Mouse (Mus musculus): ENCODE results near the gene Med9.

The Med9 gene

DNA sequence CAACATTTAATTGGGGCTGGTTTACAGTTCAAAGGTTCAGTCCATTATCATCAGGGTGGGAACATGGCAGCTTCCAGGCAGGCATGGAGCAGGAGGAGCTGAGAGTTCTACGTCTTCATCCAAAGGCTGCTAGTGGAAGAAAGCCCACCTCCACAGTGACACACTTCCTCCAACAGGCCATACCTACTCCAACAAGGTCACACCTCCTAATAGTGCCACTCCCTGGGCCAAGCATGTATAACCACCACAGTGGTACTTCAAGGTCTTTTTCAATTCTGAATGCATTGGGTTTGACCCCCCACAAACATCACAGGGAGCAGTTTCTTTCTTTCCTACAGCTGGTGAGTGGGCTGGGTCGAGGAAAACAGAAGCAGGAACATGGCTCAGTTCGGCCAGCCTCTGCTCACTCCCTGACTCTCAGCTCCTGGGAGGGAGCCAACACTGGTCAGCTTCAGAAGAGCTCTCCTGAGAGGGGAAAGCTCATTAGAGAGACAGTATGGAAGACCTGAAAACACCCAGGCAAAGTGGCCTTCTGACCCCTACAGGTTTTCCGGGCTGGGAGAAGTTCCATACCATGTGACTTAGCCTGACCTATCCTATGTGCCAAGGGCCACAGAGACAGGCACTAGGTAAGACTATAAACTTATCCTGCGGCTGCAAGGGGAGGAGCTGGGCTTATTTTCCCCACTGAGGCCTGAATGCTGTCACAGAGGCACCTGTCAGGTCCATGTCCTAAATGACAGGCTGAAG, 53.4 kb downstream of the Med9 start:
- DNase-seq (ENCODE audit: low spot score): no peak

DNA sequence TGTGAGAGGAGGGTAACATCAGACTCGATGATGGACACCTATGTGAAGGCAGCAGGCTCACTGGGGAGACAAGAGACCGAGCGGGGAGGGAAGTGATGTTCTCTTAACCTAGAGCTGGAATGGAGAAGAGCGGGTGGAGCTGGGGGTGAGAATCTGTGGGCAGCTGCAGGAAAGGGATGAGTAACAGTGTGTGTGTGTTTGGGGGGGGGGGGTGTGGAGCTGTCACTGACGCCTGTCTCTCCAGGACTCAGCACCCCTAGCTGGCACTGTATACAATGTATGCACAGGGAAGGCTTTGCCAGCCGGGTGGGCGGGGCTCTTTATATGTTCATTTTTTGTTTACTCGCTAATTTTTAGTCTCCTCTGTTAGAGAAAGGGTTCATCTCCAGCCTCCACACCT, 55.8 kb downstream of the Med9 start:
- no peak for DNase-seq (ENCODE audit: low spot score)

GRCm38 (mm10) chr11:60004716-60005115, 56.7 kb downstream of the Med9 start:
- no peak for DNase-seq (ENCODE audit: low spot score)

GRCm38 (mm10) chr11:60005866-60006265, 57.9 kb downstream of the Med9 start:
- no peak for DNase-seq (ENCODE audit: low spot score)

- no peak for DNase-seq (ENCODE audit: low spot score)
Observed at GRCm38 (mm10) chr11:60009451-60009850, 61.4 kb downstream of the Med9 start.

DNA sequence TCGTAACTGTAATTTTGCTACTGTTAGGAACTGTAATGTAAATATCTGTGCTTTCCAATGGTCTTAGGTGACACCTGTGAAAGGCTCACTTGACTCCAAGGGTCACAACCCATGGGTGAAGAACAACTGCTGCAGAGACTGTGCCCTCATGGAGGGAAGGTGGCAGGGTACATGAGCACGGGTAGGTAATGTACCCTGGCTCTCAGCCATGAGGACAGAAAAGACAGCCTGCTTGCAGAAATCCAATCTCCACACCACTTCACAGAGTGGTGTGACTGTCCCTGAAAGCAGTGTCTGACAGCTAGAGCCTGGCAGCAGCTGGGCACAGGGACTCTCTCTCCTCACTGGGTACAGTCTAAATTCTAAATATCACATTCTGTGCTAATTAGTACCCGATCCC, 63.5 kb downstream of the Med9 start:
- DNase-seq (ENCODE audit: low spot score): no peak
